Mouse (Mus musculus) heart, adult 2 months (tissue): ENCODE measurements around the gene Ahdc1. TPM values are rescaled to one million over a fixed set of nuclear protein-coding genes. Genes with fewer than 3 reads are reported as not detected.

Experiments used
- DNase-seq, 2 experiments: peaks; one replicate each; pipeline ENCODE4 v3.0.0; 2021
- H3K27ac ChIP-seq: fragments of 200-600 bp; 2 replicates; pipeline ENCODE4 v1.8.1; 2022
- H3K27me3 ChIP-seq: fragments of 200-500 bp; 2 replicates; pipeline ENCODE4 v1.6.1; 2012; ENCODE audit warnings: mild to moderate bottlenecking, low read length, inconsistent platforms, mixed read lengths; ENCODE audit not compliant: control insufficient read depth, insufficient read depth
- H3K36me3 ChIP-seq: fragments of 200-500 bp; 2 replicates; pipeline ENCODE4 v1.6.1; 2012; ENCODE audit warnings: low read length, inconsistent platforms; ENCODE audit not compliant: control insufficient read depth, insufficient read depth
- H3K4me1 ChIP-seq: fragments of 200-500 bp; 2 replicates; pipeline ENCODE4 v1.6.1; 2011; ENCODE audit warnings: low read length; ENCODE audit not compliant: control insufficient read depth, insufficient read depth
- H3K4me3 ChIP-seq: fragments of 200-600 bp; 2 replicates; pipeline ENCODE4 v1.8.1; 2022
- H3K79me2 ChIP-seq: fragments of 200-500 bp; replicated peaks from 2 replicates; pipeline ENCODE4 v1.6.1; 2012; ENCODE audit warnings: mild to moderate bottlenecking, inconsistent platforms, low read length, moderate library complexity, mixed read lengths; ENCODE audit not compliant: control insufficient read depth, insufficient read depth
- H3K9ac ChIP-seq: fragments of 200-500 bp; 2 replicates; pipeline ENCODE4 v1.6.1; 2012; ENCODE audit warnings: low read depth, mild to moderate bottlenecking, control low read depth, inconsistent platforms, low read length, mixed read lengths
- CTCF ChIP-seq: fragments of 200-600 bp; IDR thresholded peaks from 2 replicates; pipeline ENCODE4 v1.8.1; 2022; ENCODE audit warnings: antibody characterized with exemption, mild to moderate bottlenecking, moderate library complexity
- EP300 ChIP-seq: fragments of 200-500 bp; IDR thresholded peaks from 2 replicates; pipeline ENCODE4 v1.6.1; 2011; ENCODE audit warnings: low read depth, low read length, control low read depth; ENCODE audit not compliant: insufficient read depth
- POLR2A ChIP-seq: fragments of 200-500 bp; IDR thresholded peaks from 2 replicates; pipeline ENCODE4 v1.6.1; 2011; ENCODE audit warnings: mild to moderate bottlenecking, low read depth, low read length, control low read depth; ENCODE audit not compliant: insufficient read depth
- WGBS: fragments of 180-500 bp; shearing (Covaris S2); methylation state at CpG from one replicate; pipeline ENCODE4 v1.1.7; 2018; 5-methylcytosine and 5-hydroxymethylcytosine counted together
- intact Hi-C: fragments of 180-260 bp; cut with DNase I; formaldehyde crosslinking; loops from one replicate; pipeline ENCODE4 v1.15.1; 2025
- polyA plus RNA-seq: library from polyadenylated mRNA; depleted of rRNA; stranded (reverse); fragments of >200 nt; gene quantifications from 2 replicates; pipeline ENCODE4 v1.2.3, GENCODE M21; 2012
- total RNA-seq, 2 experiments: library from RNA; stranded (reverse); gene quantifications; 2 replicates each; pipeline ENCODE4 v1.2.3; 2021

Ahdc1 gene
- total and polyA plus RNA-seq, 3 experiments: 21.8 to 50.9 (median 42.6) TPM

- peaks cover 26% of the 10 kb centered on the region for H3K4me1 ChIP-seq
- H3K79me2 ChIP-seq: no peaks in the 10 kb centered on the region
- peak overlapping the region; percentile 90 for H3K27ac ChIP-seq
- TF ChIP-seq CTCF (no peak), POLR2A (no peak), EP300 (peak; percentile 26; the same call in 1 of the 2 replicates)
- no peak overlapping the region for H3K4me3 ChIP-seq
- H3K27me3 ChIP-seq: no peaks in the 10 kb centered on the region
- 36% methylated on average over 13 of the region's 13 CpGs for WGBS
- peak overlapping the region; percentile 5; the same call in 1 of the 2 replicates for H3K9ac ChIP-seq
- DNase-seq: peak; percentile 76 to 77
- H3K36me3 ChIP-seq: no peaks in the 10 kb centered on the region
- intact Hi-C loops: no loop called here
Measured at GRCm38 (mm10) chr4:133108481-133109334, 97.6 kb downstream of the Ahdc1 start.

- intact Hi-C loops: no loop called here
- no peak for DNase-seq
- H3K27ac ChIP-seq: peak overlapping the region; percentile 90
Measured at GRCm38 (mm10) chr4:133109335-133109801, 98.3 kb downstream of the Ahdc1 start.

GRCm38 (mm10) chr4:133112175-133112838, 101.2 kb downstream of the Ahdc1 start:
- peaks cover 28% of the 10 kb centered on the region for H3K4me1 ChIP-seq
- WGBS: 67% methylated on average over 13 of the region's 13 CpGs
- H3K79me2 ChIP-seq: no peaks in the 10 kb centered on the region
- H3K27me3 ChIP-seq: no peaks in the 10 kb centered on the region
- H3K27ac ChIP-seq: no peak overlapping the region
- no peaks in the 10 kb centered on the region for H3K36me3 ChIP-seq
- H3K4me3 ChIP-seq: no peak overlapping the region
- intact Hi-C loops: no loop called here
- no peak for TF ChIP-seq POLR2A
- TF ChIP-seq CTCF: no peak
- no peak for TF ChIP-seq EP300
- DNase-seq: no peak
- H3K9ac ChIP-seq: no peak overlapping the region

More at GRCm38 (mm10) chr4:133109335-133109801, 98.3 kb downstream of the Ahdc1 start:
- 56% methylated on average over 5 of the region's 5 CpGs for WGBS
- no peaks in the 10 kb centered on the region for H3K36me3 ChIP-seq
- H3K9ac ChIP-seq: no peak overlapping the region
- H3K4me3 ChIP-seq: no peak overlapping the region
- H3K4me1 ChIP-seq: peaks cover 21% of the 10 kb centered on the region
- no peaks in the 10 kb centered on the region for H3K27me3 ChIP-seq
- no peak for TF ChIP-seq CTCF
- no peak for TF ChIP-seq EP300
- no peak for TF ChIP-seq POLR2A
- H3K79me2 ChIP-seq: no peaks in the 10 kb centered on the region

- no peak overlapping the region for H3K9ac ChIP-seq
- H3K4me3 ChIP-seq: no peak overlapping the region
- no peaks in the 10 kb centered on the region for H3K27me3 ChIP-seq
- H3K4me1 ChIP-seq: peaks cover 23% of the 10 kb centered on the region
- no peaks in the 10 kb centered on the region for H3K79me2 ChIP-seq
- DNase-seq: no peak
- 51% methylated on average over 6 of the region's 6 CpGs for WGBS
- H3K27ac ChIP-seq: peak overlapping the region; percentile 21; the same call in 1 of the 2 replicates
- TF ChIP-seq POLR2A (no peak), EP300 (peak; percentile 60; the same call in 1 of the 2 replicates)
- intact Hi-C loops: no loop called here
- H3K36me3 ChIP-seq: no peaks in the 10 kb centered on the region
Measured at GRCm38 (mm10) chr4:133113351-133113882, 102.4 kb downstream of the Ahdc1 start.

- no peak overlapping the region for H3K27ac ChIP-seq
- no peaks in the 10 kb centered on the region for H3K27me3 ChIP-seq
- no peak for TF ChIP-seq CTCF
- no peak overlapping the region for H3K4me3 ChIP-seq
- peaks cover 21% of the 10 kb centered on the region for H3K4me1 ChIP-seq
- no peak overlapping the region for H3K9ac ChIP-seq
- no peak for DNase-seq
- no peaks in the 10 kb centered on the region for H3K36me3 ChIP-seq
- 90% methylated on average over 3 of the region's 3 CpGs for WGBS
- no peaks in the 10 kb centered on the region for H3K79me2 ChIP-seq
- intact Hi-C loops: no loop called here
Measured at GRCm38 (mm10) chr4:133114762-133115161, 103.7 kb downstream of the Ahdc1 start.
